Mouse (Mus musculus) lung, postnatal 0 days (tissue): ENCODE data around the gene Stx19.

Experiments used
- CTCF ChIP-seq: IDR thresholded peaks from 2 replicates; pipeline ENCODE4 v1.5.1; 2016; ENCODE audit warnings: antibody characterized with exemption, mild to moderate bottlenecking
- EP300 ChIP-seq: IDR thresholded peaks from 2 replicates; pipeline ENCODE4 v1.6.1; 2016; ENCODE audit warnings: antibody characterized with exemption, mild to moderate bottlenecking, control low read depth

DNA sequence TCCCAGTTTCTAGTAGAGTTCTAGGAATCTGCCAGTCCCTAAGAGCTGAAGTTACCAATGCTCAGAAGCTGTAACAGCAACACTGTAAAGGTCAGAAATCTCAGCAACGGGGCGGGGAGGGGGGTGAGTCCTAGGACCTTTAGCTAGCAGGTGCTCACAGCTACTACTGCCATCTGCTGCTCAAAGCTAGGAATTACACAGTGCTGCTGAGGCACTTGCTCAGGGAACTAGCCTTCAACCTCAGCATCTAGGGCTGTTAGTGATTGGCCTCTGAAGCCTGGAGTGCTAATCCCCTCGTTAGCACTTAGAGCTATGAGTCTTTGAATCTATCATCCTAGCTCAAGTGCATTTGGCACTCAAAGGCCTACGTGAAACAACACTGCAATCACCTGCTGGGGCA, 18.0 kb downstream of the Stx19 start:
- peak; percentile 84 for TF ChIP-seq CTCF
- TF ChIP-seq EP300, result no peak
